Mouse (Mus musculus): Measurements from ENCODE around the gene Gpc6.

Gene Gpc6

DNA sequence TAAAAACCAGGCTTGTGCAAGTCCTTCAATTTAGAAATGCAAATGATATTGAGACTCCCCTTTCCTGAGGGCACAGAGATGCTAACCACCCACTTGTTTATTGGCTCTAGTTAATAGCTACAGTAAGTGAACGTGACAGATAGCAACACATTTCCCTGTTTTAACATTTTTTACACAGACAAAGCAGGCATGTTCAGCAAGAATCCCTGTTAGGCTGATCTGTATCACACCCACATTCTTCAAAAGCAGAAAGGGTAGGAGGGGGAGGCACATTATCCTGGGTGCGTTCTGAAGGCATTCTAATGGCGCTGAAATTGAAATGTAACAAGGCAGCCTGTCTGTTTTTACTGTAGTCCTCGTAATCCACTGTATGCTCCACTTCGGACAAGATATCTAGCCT lies 674.6 kb downstream of the Gpc6 start:
- intact Hi-C loops (cut with DNase I) = no loop called here

DNA sequence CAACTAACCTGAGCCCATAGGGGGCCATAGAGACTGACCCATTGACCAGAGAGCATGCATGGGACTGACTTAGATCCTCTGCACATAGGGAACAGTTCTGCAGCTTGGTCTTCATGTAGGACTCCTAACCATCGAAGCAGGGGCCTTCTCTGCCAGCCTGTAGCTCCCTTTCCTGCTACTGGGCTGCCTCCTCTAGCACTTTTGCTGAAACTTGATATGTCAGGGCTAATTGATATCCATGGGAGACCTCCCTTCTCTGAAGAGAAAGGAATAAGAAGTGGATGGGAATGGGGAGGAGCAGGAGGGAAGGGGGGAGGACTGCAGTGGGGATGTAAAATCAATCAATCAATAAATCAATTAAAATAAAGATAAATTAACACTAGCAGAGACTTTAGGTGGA lies 678.7 kb downstream of the Gpc6 start:
- intact Hi-C loops (cut with DNase I) = no loop called here

DNA sequence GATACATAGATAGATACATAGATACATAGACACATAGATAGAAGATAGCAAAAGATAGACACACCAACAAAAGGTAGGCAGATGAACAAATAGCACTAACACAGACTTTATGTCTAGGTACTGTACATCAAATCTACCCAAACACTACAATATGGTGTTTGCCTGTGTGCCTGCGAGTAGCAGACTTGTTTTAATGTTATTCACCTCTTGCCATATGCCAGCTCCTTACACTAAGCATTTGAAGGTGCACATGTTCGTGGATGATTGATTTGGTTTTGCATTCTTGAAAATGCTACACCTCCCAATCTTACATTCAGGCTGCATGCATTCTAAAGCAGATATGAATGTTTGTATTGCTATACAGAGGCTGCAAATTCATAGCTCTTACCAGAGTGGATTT lies 680.6 kb downstream of the Gpc6 start:
- intact Hi-C loops (cut with DNase I) = no loop called here

DNA sequence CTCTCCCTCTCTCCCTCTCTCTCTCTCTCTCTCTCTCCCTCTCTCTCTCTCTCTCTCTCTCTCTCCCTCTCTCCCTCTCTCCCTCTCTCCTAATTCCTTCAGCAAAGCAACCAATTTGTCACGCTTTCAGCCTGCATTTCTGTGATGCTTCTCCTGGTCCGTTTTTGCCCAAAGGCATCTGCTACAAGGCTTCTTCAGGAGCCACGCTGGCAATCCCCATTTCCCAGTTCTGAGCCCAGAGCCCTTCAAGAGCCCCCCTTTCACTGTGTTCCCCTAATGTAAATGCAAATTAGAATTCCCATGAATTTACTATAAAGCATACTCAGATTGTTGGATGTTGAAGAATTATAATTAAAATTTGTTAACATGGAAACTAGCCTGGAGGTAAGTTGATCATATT lies 686.0 kb downstream of the Gpc6 start:
- intact Hi-C loops (cut with DNase I) = no loop called here

DNA sequence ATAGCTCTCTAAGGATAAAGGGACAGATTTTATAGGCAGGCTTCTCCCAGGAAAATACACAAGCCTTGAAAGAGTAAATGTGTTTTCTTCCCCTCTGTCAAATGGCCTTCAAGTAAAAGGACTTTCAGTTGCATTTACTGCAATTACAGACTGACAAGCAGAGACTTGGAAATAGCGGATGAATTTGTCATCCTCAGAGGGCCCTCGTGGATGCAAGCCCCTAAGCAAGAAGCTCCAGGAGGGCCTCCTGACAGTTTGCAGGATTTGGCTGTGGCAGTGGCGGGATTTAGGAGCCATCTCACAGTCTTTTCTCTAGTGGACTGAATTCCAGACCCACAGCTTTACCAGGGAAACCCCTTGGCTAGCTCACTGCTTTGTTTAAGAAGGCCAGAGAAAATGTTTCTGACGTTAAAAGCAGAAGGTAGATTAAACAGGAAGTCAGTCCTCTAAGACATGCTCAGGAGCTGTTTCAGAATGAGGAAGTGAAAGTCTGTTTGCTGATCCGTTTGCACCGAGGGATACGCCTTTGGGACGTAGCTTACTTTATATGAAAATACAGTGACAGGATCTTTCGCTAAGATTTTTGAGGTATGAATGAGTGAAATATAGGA lies 700.1 kb downstream of the Gpc6 start:
- intact Hi-C loops (cut with DNase I) = no loop called here

DNA sequence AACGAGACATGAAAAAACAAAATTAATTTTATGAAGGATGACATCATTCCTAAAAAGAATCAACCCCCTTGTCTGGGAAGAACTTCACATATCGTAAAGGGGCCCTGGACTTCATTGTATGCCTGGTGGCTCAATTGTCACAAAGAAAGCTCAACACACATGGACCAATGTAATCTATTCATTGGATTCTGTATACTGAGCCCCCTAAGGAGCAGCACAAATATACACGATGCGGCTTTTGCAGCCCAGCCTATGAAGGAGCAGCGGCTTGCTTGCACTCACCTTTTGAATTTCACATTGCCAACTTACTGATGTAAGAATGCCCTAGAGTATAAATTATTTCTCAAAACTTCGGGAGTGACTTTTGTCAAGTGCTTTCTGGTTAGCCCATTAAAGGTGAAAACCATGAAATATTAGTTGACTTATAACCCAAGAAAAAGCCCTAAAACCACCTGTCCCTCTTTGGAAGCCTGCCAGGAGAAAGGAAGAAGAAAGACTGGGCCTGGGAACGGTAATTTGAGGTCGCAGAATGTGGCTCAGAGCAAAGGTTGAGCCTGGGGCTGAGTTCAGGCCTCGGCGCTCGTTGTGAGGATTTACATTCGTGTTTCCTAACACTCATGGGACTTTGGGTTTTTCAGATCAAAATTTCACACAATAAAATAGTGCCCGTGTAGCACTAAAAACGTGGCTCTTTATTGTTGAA lies 709.3 kb downstream of the Gpc6 start:
- intact Hi-C loops (cut with DNase I) = no loop called here

DNA sequence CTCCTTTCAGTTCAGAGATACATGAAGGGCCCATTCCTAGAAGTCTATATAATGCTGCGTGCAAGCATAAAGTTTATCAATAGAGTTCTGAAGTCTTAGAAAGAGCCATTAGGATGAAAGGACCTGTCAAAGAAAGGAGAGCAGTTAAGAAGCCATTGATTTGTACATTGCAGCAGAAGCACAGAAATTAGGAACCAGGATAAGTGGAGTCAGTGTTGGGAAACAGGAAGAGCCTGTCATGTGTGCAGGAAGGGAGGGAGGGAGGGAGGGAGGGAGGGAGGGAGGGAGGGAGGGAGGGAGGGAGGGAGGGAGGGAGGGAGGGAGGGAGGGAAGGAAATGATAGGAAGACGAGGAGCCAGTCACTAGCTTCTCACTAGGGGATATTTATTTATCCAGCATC lies 716.7 kb downstream of the Gpc6 start:
- intact Hi-C loops (cut with DNase I) = no loop called here

DNA sequence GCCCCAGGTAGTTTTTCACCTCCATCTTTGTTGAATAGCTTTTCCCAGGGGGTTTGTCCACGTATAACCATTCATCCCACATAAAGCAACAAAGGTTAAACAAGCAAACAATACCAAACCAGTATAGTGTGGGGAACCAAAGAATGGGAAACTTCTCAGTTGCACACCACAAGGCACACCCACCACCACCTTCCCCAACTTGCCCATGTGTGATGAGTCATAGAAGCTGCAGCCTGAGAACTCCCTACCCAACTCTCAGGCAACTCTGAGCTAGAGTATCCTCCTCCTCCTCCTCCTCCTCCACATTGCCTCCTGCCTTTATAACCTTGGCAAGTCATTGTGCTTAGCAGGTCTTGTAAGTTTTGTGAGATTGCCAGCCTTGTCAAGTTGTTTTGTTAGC lies 718.0 kb downstream of the Gpc6 start:
- intact Hi-C loops (cut with DNase I) = no loop called here

DNA sequence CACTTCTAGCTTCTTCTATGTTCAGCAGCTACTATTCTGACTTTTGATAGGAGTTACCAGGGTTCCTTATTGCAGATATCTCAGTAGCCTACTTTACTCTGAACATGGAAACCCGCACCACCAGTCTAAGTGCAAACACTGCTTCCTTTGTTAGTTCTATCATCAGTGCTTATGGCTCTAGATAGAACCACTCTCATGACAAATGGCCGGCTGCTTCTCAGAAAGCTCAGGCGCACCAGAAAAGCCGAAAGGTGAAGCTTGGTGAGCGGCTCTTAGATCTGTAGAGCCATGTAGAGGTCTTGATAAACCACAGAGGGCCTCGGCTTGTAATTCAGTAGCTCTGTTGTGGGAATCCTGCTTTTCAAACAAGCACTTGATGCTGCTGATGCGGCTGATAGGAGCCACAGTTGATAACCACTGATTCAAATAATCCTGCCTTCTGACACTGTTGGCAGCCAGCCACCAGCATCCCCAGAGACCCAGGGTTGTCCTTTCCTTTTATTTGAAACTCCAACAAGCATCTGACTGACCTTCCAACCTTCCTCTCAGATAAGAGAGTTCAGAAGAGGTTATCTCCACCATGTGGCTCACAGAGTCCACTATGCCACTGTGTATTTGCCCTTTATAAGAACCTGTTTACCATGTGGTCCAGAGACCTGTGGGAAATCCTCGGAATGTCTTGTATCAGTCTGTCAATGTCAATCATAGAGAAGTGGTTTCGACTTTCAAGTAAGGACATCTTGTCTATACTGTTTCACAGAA lies 723.3 kb downstream of the Gpc6 start:
- intact Hi-C loops (cut with DNase I) = no loop called here

DNA sequence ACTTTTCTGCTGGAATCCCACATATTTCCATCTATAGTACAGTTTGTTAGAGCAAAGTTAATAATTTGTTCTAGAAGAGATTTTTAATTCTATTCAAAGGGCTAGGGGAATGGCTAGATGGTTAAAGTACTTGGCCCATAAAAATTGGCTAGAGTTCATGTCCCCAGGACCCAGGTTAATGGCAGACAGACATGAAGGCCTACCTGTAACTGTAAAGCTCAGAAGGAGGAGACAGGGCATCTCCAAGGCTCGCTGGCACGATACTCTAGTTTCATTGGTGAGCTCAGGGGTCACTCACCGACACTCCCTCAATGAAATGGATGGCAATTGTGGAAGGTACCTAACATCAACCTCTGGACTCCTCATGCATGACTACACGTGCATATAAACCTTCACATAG lies 725.0 kb downstream of the Gpc6 start:
- intact Hi-C loops (cut with DNase I) = no loop called here

DNA sequence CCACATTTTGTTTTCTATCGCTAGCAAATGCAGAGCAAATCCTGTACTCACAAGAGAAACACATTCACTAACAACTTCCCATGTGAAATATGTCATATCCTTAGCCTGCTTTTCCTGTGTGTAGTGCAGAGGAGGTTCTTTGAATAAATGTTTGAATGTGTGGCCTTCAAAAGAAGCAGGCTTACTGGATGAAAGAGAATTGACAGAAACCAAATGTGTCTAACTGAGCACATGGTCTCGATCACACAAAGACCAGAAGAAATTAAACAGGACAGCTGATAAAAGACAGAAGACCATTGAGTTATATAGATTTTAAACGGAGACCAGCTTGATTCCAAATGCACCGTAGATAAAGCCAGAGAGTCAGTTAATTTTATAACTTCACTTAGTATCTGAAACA lies 726.2 kb downstream of the Gpc6 start:
- intact Hi-C loops (cut with DNase I) = no loop called here

DNA sequence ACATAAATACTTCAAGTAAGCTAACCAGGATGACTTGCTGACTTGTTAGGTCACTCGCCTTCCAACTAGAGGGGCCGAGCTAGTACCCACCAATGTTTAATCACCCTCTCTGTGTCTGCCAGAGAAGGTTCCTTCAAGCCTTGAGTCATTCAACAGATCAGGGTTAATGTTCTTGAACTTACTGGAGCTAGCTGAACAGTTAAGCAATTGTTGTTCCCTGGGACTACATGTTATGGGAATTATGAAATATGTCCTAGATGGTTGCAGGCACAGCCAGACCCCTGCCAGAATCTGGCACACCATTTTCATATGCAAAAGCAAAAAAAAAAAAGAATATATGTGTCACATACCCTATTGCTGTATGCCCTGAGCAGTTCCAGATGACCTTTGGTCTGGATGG lies 726.8 kb downstream of the Gpc6 start:
- intact Hi-C loops (cut with DNase I) = no loop called here

DNA sequence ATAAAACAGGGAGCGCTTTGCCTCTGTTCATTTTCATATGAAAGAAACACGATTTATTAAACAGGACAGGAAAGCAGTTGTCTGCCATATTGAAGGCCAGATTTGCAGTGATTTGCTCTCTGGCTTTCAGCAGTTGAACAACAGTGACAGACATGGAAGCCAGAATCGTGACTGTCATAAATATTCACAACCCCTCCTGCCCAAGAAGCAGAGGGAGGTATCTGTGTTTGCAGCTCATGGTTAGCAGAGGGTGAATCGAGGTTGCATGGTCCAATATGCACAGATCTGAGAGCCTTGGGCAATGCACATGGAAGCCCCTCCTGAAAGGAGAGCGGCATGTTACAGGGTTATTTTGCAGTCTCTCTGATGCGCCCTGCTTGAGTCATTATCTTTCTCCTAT lies 730.3 kb downstream of the Gpc6 start:
- intact Hi-C loops (cut with DNase I) = no loop called here

DNA sequence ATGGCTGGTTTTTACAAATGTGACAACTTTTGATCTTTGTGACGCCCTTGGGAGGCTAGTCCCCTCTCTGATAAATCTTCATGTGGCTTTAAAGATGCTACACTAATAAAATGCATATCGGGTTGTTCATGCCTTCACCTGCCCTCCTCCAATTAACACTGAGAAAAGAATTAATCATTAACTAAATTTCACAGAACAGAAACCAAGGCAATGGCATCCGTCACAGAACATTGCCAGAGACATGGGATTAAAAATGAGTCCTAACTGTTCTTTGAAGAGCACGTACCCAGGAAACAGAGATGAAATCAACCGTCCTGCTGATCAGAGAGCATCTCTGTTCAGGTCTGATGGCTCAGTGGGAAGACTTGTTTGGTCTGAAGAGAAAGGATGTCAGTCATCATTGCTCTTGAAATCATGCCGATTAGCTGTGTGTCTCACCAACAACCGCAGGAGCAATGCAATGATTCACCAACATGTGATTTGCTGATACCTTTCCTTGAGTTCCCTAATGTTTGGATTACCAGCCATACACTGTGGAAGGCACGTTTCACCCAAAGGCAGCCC lies 734.2 kb downstream of the Gpc6 start:
- intact Hi-C loops (cut with DNase I) = no loop called here

DNA sequence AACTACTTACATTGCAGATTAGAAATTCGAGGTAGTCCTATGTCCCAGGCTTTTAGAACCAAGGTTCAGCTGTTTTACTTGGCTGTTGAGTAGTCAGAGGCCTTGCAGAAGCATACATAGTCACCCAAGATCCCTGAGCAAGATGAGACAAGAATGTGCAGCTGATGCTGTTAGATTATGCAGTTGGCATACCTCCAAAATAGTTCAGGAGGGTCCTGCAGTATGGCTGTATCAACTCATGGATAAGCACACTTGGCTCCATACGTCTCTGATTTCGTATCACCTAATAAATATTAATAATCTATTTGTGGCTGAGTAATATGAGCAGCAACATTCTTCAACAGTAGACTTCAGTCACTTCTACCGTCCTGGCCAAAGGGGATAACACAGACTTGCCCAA lies 737.1 kb downstream of the Gpc6 start:
- intact Hi-C loops (cut with DNase I) = no loop called here

DNA sequence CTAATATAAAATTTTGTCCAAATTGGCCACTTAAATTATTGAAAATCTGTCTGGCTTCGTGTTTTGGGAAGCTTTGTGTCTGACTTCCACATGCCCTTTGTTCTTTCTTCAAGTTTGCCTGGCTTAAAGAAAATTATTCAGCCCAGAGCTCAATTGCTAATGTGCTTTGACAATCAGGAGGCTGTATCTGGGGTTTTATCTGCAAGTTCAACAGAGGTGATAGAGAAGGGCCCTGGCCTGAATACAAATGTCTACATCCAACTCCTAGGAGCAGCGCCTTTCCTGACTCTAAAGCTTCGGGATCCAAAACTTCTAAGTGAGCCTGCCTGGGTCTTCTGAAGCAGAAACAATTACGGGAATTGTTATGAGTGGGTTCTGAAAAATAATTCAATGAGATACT lies 739.7 kb downstream of the Gpc6 start:
- intact Hi-C loops (cut with DNase I) = no loop called here

DNA sequence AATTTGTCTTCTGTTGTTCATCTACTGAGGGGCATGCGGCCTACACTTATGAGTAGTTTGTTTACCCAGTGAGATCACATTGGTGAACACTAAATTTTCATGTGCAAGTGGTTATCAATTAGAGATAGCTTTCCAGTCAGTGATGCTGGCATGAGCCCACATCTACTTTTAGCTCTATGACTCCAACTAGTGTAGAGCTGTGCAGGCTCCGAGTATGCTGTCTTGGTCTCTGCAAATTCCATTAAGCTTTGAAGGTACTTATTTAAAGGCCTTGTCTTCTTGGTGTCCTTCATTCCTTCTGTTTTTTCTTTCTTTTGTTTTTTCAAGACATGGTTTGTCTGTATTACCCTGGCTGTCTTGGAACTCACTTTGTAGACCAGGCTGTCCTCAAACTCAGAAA lies 741.0 kb downstream of the Gpc6 start:
- intact Hi-C loops (cut with DNase I) = no loop called here

DNA sequence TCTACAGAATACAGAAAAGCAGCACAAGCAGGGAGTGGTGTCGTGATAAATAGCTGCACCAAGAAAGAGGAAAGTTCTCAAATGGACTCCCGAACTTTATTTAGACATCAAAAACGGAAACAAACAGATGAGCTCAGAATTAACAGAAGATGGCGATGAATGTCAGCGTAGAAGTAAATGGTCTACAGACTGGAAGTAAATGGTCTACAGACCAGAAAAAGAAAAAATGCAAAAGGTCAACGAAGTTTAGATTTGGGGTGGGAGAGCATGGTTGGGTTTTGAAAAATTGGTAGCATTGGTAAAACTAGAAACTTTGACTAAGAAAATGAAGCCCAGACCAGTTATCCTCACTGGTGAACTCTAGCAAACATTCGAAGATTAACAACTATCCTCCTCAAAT lies 748.4 kb downstream of the Gpc6 start:
- intact Hi-C loops (cut with DNase I) = no loop called here

DNA sequence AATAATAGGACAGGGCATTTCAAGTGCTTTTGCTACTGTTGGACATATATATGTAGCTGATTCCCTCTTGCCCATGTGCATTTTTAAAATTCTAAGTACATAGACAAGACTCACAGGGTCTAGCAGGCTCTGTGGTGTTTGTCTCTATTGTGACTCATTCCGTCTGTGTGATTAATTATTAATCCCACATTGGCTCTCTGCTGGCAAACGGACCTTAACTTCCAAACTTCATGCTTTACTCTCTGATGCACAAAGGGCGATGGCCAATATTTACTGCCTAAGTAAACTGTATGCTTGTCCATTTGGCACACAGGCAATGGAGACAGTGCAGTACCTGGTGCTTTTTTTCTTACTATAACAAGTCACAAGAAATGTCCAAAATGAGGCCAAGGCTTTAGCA lies 749.4 kb downstream of the Gpc6 start:
- intact Hi-C loops (cut with DNase I) = no loop called here

DNA sequence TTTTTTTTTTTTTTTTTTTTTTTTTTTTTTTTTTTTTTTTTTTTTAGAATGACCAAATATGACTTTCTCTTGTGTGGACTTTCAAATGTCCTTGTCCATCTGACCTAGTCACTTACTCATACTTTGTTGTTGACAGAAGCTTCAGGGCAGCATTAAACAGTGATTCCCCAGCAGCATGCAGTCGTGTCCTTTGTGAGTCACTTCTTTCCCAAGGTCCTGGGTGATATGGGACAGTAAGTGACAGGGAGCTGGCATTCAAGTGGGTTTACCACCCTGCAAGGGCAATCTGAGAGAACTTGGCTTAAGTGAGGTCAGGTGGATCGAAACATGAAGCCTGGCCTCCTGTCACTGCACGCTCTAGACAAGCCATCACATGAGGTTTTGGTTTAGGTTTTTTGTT lies 754.8 kb downstream of the Gpc6 start:
- intact Hi-C loops (cut with DNase I) = loop anchor here (10.0 kb wide), 1 partner anchor 255 kb away; no protein-coding TSS in a partner anchor

DNA sequence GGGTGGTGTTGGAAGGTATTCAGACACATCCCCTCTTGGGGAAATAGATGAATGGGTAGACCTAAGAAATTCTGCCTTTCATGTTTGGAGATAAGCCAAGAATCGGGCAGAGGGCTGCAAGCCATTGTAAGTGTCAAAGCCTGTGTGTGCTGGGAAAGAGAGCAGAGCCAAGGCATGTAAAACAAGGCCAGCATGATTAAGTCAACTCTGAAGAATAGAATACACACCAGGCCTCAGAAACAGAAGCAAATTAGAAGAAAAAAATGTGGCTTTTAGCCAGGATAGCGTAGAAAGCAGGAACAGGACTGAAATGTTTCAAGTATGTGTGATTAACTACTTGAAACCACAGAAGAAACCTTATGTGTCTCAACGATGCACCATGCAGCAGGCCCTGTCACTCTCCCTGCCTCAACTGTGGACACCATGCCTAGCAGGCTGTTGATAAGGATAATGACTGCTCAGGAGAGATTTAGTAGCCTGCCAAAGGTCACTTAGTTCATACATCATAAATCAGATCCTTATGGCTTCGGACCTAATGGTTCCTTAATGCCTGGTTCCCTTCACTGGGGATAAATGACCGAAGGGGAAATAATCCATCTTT lies 756.3 kb downstream of the Gpc6 start:
- intact Hi-C loops (cut with DNase I) = loop anchor here (10.0 kb wide), 1 partner anchor 253 kb away; no protein-coding TSS in a partner anchor

DNA sequence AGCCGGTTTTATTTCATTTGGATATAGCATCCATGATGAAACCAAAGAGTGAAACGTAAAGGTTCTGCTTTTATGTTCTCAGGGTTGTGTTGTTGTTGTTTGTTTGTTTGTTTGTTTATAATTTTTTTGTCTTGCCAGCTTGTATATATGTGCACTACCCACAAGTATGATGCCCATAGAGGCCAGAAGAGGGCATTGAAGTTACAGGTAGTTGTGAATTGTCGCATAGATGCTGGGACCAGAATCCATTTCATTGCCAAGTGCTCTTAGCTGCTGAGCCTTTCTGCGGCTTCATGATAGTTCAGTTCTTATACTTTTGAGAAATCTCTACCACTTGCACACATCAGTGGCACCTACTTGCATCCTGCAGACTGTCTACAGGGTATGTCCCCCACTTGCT lies 758.0 kb downstream of the Gpc6 start:
- intact Hi-C loops (cut with DNase I) = loop anchor here (10.0 kb wide), 1 partner anchor 252 kb away; no protein-coding TSS in a partner anchor
